Mouse (Mus musculus): ENCODE data around the gene AC170998.1. TPM values are rescaled to one million over a fixed set of nuclear protein-coding genes. Genes with fewer than 3 reads are reported as not detected.

AC170998.1 gene
- polyA plus RNA-seq, 2 experiments = 0.06 to 0.74 TPM

GRCm38 (mm10) chr17:28702646-28703045 is 23.2 kb upstream of the AC170998.1 start:
- H3K4me1 ChIP-seq (replicated peaks; ENCODE audit: control insufficient read depth in 2 of 2, insufficient read depth in 2 of 2, low read length in 1 of 2) = peaks cover 12 to 31% of the 10 kb centered on the region in 2 experiments
- no peak for DNase-seq (ENCODE audit: low read depth in 3 of 3, low spot score in 3 of 3)

GRCm38 (mm10) chr17:28706697-28707096 is 19.2 kb upstream of the AC170998.1 start:
- no peaks in the 10 kb centered on the region for H3K27me3 ChIP-seq (ENCODE audit: control insufficient read depth, insufficient read depth, low read length)
- H3K4me2 ChIP-seq (ENCODE audit: low read depth) = no peak overlapping the region
- no peak for TF ChIP-seq CTCF (IDR thresholded peaks at IDR 0.05; ENCODE audit: low read depth)
- no peak for TF ChIP-seq EP300 (IDR thresholded peaks at IDR 0.05; ENCODE audit: low read depth)
- WGBS (ENCODE audit: insufficient replicate concordance) = 3% methylated on average over 1 of the region's 1 CpGs
- no peak overlapping the region for H3K27ac ChIP-seq
- DNase-seq (ENCODE audit: low read depth in 3 of 3, low spot score in 3 of 3) (no peak), ATAC-seq (ENCODE audit: insufficient read depth) (no peak)
- no peak overlapping the region for H3K4me3 ChIP-seq (ENCODE audit: insufficient read depth in 1 of 2, low read depth in 2 of 2, low read length in 2 of 2)
- H3K36me3 ChIP-seq (replicated peaks; ENCODE audit: control insufficient read depth, insufficient read depth, low read depth) = peaks cover 6% of the 10 kb centered on the region
- H3K4me1 ChIP-seq (replicated peaks; ENCODE audit: control insufficient read depth in 2 of 2, insufficient read depth in 2 of 2, low read length in 1 of 2) = peaks cover 0 to 14% of the 10 kb centered on the region in 2 experiments; a peak in 2 of 4 replicates
- H3K9me3 ChIP-seq (ENCODE audit: control insufficient read depth, low read length) = no peaks in the 10 kb centered on the region
- H3K9ac ChIP-seq (replicated peaks) = no peak overlapping the region

More at GRCm38 (mm10) chr17:28702646-28703045, 23.2 kb upstream of the AC170998.1 start:
- WGBS (ENCODE audit: insufficient replicate concordance) = 61% methylated on average over 2 of the region's 2 CpGs
- no peak overlapping the region for H3K27ac ChIP-seq
- H3K9ac ChIP-seq (replicated peaks) = no peak overlapping the region
- ATAC-seq (ENCODE audit: insufficient read depth) = no peak
- no peak overlapping the region for H3K4me2 ChIP-seq (ENCODE audit: low read depth)
- peaks cover 6% of the 10 kb centered on the region for H3K36me3 ChIP-seq (replicated peaks; ENCODE audit: control insufficient read depth, insufficient read depth, low read depth)
- no peak overlapping the region for H3K4me3 ChIP-seq (ENCODE audit: insufficient read depth in 1 of 2, low read depth in 2 of 2, low read length in 2 of 2)
- H3K27me3 ChIP-seq (ENCODE audit: control insufficient read depth, insufficient read depth, low read length) = no peaks in the 10 kb centered on the region
- no peaks in the 10 kb centered on the region for H3K9me3 ChIP-seq (ENCODE audit: control insufficient read depth, low read length)
- TF ChIP-seq CTCF (IDR thresholded peaks at IDR 0.05; ENCODE audit: low read depth) (no peak), EP300 (IDR thresholded peaks at IDR 0.05; ENCODE audit: low read depth) (no peak)

- ATAC-seq (ENCODE audit: insufficient read depth) = no peak
- Histone ChIP-seq H3K27ac (no peak overlapping the region), H3K4me1 (replicated peaks; ENCODE audit: control insufficient read depth in 2 of 2, insufficient read depth in 2 of 2, low read length in 1 of 2) (peaks cover 0 to 14% of the 10 kb centered on the region in 2 experiments; a peak in 2 of 4 replicates), H3K9me3 (ENCODE audit: control insufficient read depth, low read length) (no peaks in the 10 kb centered on the region), H3K27me3 (ENCODE audit: control insufficient read depth, insufficient read depth, low read length) (no peaks in the 10 kb centered on the region), H3K4me2 (ENCODE audit: low read depth) (no peak overlapping the region), H3K36me3 (replicated peaks; ENCODE audit: control insufficient read depth, insufficient read depth, low read depth) (peaks cover 6% of the 10 kb centered on the region), H3K9ac (replicated peaks) (no peak overlapping the region), H3K4me3 (ENCODE audit: insufficient read depth in 1 of 2, low read depth in 2 of 2, low read length in 2 of 2) (no peak overlapping the region)
- no peak for TF ChIP-seq CTCF (IDR thresholded peaks at IDR 0.05; ENCODE audit: low read depth)
- no peak for TF ChIP-seq EP300 (IDR thresholded peaks at IDR 0.05; ENCODE audit: low read depth)
- 78% methylated on average over 3 of the region's 3 CpGs for WGBS (ENCODE audit: insufficient replicate concordance)
- no peak for DNase-seq (ENCODE audit: low read depth in 3 of 3, low spot score in 3 of 3)
Observed at GRCm38 (mm10) chr17:28707136-28707627, 18.7 kb upstream of the AC170998.1 start.

GRCm38 (mm10) chr17:28707816-28708215 is 18.1 kb upstream of the AC170998.1 start:
- TF ChIP-seq EP300 (IDR thresholded peaks at IDR 0.05; ENCODE audit: low read depth) = no peak
- TF ChIP-seq CTCF (IDR thresholded peaks at IDR 0.05; ENCODE audit: low read depth) = no peak
- Histone ChIP-seq H3K9ac (replicated peaks) (no peak overlapping the region), H3K4me3 (ENCODE audit: insufficient read depth in 1 of 2, low read depth in 2 of 2, low read length in 2 of 2) (no peak overlapping the region), H3K4me1 (replicated peaks; ENCODE audit: control insufficient read depth in 2 of 2, insufficient read depth in 2 of 2, low read length in 1 of 2) (peaks cover 0 to 18% of the 10 kb centered on the region in 2 experiments; a peak in 2 of 4 replicates), H3K36me3 (replicated peaks; ENCODE audit: control insufficient read depth, insufficient read depth, low read depth) (peaks cover 6% of the 10 kb centered on the region), H3K9me3 (ENCODE audit: control insufficient read depth, low read length) (no peaks in the 10 kb centered on the region), H3K4me2 (ENCODE audit: low read depth) (no peak overlapping the region), H3K27me3 (ENCODE audit: control insufficient read depth, insufficient read depth, low read length) (no peaks in the 10 kb centered on the region), H3K27ac (no peak overlapping the region)
- ATAC-seq (ENCODE audit: insufficient read depth) (no peak), DNase-seq (ENCODE audit: low read depth in 3 of 3, low spot score in 3 of 3) (no peak)
- WGBS (ENCODE audit: insufficient replicate concordance) = 62% methylated on average over 2 of the region's 2 CpGs

GRCm38 (mm10) chr17:28708989-28709388 is 16.9 kb upstream of the AC170998.1 start:
- TF ChIP-seq CTCF (IDR thresholded peaks at IDR 0.05; ENCODE audit: low read depth) (no peak), EP300 (IDR thresholded peaks at IDR 0.05; ENCODE audit: low read depth) (no peak)
- Histone ChIP-seq H3K4me1 (replicated peaks; ENCODE audit: control insufficient read depth in 2 of 2, insufficient read depth in 2 of 2, low read length in 1 of 2) (peaks cover 0 to 18% of the 10 kb centered on the region in 2 experiments; a peak in 2 of 4 replicates), H3K4me2 (ENCODE audit: low read depth) (no peak overlapping the region), H3K9me3 (ENCODE audit: control insufficient read depth, low read length) (no peaks in the 10 kb centered on the region), H3K27ac (no peak overlapping the region), H3K36me3 (replicated peaks; ENCODE audit: control insufficient read depth, insufficient read depth, low read depth) (peaks cover 11% of the 10 kb centered on the region), H3K27me3 (ENCODE audit: control insufficient read depth, insufficient read depth, low read length) (no peaks in the 10 kb centered on the region), H3K4me3 (ENCODE audit: insufficient read depth in 1 of 2, low read depth in 2 of 2, low read length in 2 of 2) (no peak overlapping the region), H3K9ac (replicated peaks) (0 out of 2 replicates have a peak overlapping the region, but pooled peaks have one; percentile 9)
- WGBS (ENCODE audit: insufficient replicate concordance) = 12% methylated on average over 2 of the region's 2 CpGs
- ATAC-seq (ENCODE audit: insufficient read depth) = no peak
- DNase-seq (ENCODE audit: low read depth in 3 of 3, low spot score in 3 of 3) = no peak

All from liver, embryonic 14.5 days (tissue).